Mouse (Mus musculus): Measurements from ENCODE around the gene Psors1c2. TPM values are rescaled to one million over a fixed set of nuclear protein-coding genes. Genes with fewer than 3 reads are reported as not detected.
A peak's percentile ranks its signal among the peaks of the same experiment; 100 is the strongest.

Gene Psors1c2
- total RNA-seq, 2 experiments from 2014 or later: not detected

DNA sequence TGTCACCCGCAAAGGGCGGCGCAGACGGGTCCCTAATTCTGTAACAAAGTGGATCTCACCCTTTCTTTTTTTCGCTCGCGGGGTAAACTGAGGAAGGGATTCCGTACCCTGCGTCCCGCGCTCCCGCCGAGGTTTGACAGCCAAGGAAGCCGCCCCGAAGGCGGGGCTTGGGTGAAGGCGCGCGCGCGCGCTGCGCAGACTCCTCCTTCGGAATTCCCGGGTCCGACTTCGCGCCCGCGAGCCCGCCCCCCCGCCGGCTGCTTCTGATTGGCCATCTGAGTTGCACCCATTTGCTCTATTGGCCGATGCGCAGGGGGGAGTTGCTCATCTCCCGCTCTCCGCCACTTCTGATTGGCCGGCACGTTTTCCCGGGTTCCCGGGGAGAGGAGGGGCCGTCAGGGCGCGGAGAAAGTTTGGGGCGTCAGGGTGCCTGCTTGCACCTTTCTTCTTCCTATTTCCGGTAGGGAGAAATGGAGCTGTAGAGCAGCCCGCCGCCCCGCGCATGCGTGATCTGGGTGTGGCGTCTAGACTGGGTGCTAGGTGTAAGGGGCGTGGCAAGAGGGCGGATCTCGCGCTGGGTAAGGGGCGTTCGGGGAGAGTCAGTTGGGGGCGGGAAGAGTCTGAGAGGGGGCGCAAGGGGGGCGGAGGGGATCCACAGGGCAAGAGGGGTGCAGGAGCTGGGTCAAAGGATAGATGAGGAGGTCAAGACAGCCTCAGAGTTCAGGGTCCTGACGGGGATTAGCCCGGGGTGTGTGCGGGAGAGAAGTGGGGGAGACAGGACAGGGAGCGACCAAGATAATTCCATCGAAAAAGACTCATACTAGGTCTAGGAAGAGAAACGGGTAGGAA lies 16.1 kb upstream of the Psors1c2 start, which contains the start of the genes Tcf19 and Cchcr1:
Tcf19 (minus strand) TSS at position 173 of the 849 bp plus-strand sequence.
Cchcr1 (plus strand) TSS at position 449 of the 849 bp plus-strand sequence.
- intact Hi-C loops (cut with DNase I): no loop called here

DNA sequence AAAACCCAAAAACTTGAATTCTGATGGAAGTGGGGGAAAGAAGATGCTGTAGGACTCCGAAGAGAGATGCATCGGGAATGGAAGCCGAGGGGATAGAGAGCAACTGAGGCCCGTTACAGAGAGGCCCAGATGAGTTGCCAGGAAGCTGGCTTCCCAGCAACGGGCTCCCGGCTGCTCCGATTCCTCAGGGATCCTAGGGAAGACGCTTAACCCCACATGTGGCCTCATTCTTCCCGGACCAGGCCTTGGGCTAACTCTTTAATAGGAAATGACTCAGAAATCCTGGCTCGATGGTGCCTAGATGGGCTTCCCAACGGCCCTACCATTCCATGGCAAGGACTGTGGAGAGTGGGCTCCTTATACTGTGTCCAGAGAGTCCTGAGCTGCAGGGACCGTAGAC lies 15.5 kb upstream of the Psors1c2 start:
- DNase-seq: peak; percentile 25 to 39
- intact Hi-C loops (cut with DNase I): no loop called here

More for the DNA sequence above, 16.1 kb upstream of the Psors1c2 start, which contains the start of the genes Tcf19 and Cchcr1:
- DNase-seq: peak; percentile 97

DNA sequence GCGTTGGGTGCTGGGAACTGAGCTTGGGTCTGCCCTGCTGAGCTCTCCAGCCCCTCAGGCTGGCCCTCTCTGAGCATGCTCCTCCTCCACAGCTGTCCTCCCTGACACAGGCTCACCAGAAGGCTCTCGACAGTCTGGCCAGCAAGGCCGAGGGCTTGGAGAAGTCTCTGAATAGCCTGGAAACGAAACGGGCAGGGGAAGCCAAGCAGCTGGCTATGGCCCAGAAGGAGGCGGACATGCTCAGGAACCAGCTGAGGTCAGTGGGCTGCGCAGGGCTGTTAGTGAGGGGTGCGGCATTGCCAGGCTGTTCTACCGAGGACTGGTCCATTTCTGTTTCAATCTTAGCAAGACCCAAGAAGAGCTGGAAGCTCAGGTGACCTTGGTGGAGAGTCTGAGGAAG lies 8.6 kb upstream of the Psors1c2 start:
- peak in 1 of 2 experiments; percentile 34 for DNase-seq
- intact Hi-C loops (cut with DNase I): no loop called here

DNA sequence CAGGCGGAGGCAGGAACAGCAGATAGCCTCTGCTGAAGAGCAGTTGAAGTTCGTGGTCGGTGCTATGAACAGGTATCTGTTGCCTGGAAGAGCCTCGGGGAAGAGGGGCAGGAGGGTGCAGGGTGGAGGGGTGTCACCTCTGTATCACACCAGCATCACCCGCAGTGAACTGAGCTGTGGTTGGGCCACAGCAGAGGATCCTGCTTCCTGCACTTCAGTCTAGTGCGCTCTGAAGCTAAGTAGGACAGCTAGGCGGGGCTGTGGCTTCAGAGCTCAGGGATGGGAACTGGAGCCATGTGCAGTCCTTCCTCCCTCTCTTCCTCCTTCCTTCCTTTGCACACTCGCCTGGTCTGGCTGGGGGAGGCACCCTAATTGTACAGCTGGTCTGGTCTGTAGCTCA lies 6.4 kb upstream of the Psors1c2 start:
- no peak for DNase-seq
- intact Hi-C loops (cut with DNase I): no loop called here

DNA sequence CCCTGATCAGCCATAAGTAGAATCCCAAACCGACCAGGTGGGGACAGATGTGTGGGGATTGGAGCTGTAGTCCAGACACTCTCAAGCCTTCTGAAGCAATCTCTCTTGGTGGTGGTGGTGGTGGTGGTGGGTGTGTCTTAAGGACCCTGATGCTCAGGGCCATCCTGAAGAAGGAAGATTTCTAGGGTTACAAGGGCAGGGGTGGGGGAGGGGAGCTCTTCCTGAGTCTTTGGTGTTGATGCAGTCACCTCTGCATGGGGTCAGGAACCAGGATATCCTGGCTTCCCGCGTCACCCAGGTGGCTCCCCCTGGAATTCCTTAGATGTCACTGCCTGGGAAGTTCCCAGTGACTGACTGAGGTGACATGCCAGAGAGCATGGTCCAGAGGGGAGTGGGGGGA lies 641 bp upstream of the Psors1c2 start:
- intact Hi-C loops (cut with DNase I): no loop called here
- no peak for DNase-seq

DNA sequence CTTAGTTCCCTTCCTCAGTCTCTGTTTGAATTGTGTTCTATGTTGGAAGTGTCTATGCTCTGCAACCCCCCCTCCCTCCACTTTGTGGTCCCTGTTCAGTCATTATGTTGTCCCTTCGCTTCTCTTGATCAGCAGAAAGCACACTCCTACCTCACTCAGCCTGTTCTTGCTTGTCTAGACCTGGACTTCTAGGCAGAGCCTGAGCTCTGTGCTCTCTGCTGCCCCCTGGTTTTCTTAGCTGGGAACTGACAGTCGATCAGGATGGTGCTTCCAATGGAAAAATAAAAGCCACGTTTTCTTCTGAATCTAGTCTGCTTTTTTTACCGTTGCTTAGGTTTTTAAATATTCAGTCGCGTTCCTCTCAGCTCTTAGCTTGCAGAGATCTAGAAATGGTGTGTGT lies 1.3 kb downstream of the Psors1c2 start:
- DNase-seq: peak; percentile 70 to 84
- intact Hi-C loops (cut with DNase I): no loop called here

DNA sequence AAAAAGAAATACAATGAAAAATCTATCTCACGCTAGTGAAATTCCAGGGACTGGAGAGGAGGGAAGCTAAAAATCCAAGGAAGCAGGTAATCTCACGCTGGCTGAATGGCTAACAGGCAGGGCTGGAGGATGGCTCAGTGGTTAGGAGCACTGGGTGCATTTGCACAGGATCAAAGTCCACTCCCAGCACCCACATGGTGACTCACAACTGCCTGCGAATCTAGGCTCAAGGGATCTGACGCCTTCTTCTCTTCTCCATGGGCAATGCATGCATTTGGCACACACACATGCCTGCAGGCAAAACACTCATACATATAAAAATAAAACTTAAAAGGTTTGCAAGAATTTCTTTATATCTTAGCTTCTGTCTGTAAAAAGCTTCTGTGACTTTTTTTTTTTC lies 4.4 kb downstream of the Psors1c2 start:
- intact Hi-C loops (cut with DNase I): no loop called here
- DNase-seq: no peak

DNA sequence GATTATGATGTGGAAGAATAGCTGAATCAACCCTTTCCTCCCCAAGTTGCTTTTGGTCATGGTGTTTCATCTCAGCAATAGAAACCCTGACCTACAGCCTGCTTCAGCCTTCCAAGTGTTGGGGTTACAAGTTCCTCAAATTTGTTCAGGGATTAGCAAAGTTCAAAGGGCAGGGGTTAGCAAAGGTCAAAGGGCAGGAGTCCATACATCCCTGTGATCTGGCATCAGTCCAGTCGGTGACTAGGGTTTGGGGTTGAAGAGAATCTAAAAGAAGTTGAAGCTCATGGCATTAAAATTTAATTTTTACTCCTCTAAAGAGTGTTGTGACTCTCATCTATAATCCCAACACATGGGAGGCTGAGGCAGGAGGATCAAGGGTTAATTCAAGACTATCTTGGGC lies 5.5 kb downstream of the Psors1c2 start:
- intact Hi-C loops (cut with DNase I): no loop called here
- DNase-seq: no peak

DNA sequence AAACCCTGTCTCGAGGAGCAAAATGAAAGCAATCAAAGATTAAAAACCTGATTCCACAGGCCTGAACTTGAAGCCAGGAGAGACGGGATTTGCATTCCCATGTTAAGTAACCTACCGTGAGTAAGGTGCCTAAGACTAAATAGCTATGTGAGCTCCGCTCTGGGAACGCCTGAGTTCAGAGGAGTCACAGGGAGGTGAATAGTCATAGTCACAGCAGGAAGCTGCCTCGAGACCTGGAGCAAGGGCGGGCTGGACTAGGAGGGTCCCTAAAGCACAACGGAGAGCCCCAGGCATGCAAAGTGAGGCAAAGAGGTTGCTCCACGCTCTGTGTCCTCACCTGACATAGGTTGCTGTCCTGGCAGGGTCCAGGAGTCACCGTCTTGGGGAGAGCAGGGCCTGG lies 6.5 kb downstream of the Psors1c2 start:
- intact Hi-C loops (cut with DNase I): no loop called here
- no peak for DNase-seq

DNA sequence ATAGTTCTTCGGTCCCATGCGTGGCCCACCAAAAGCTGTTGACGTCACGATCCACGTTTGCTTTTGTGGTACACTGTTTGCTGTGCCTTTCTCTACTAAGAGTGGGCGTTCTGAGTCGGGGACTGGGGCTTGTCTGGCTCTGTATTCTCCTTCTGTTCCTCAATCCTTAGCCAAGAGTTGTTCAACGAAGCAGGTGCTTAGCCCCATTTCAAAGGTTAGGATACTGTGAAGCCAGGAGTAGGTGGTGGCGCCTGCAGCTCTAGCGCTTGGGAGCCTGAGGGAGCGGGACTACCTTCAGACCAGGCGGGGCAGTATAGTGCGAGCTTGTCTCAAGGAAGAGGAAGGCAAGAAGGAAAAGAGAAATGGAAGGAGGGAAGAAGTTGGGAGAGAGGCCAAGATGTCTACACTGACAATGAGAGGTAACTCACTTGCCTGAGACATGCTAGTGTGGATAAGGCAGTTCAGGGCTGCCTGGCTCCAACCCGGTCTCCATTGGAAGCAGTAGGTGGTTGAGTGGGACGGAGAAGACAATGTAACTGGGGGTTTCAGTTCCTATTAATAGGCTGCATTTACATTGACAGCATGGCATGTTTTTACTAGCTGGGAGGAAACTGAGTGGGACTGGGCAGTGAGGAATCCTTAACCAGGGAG lies 9.9 kb downstream of the Psors1c2 start:
- intact Hi-C loops (cut with DNase I): no loop called here
- no peak for DNase-seq

DNA sequence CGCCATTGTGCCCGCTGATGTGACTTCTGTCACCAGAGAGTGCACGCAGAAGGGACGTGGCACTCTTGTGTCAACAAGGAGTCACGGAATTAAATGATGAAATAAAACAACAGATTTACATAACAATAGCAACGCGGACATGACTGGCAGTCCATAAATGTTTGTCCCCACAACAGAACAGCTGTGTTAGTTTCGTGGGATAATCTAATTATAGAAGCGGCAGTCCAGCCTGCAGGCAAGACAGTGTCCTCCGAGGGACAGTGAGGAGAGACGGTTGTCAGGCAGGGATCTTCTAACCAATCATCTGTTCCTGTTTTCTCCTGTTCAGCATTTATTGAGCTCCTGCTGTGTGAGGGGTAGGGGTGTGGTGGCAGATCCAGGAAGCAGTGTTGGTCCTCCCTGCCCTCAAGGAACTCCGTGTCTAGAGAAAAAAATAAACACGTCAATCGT lies 10.4 kb downstream of the Psors1c2 start:
- intact Hi-C loops (cut with DNase I): no loop called here
- peak in 1 of 2 experiments; percentile 22 for DNase-seq

DNA sequence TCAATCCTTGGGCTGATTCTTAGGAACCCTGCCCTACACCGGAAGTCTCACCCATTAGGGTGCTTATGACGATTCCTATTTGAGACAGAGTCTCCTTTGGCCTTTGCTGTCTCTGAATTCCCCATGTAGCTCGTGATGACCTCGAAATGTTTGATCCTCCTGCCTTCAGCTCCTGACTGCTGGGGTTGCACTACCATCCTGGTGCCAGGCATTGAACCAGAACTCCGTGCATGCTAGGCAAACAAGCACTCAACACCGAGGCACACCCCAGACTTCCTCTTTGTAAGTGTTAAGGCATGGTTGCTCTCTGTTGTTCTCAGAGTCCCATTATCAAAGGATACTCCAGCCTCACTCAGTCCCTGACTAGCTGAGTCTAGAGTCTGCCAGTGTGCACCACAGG lies 11.0 kb downstream of the Psors1c2 start:
- intact Hi-C loops (cut with DNase I): loop anchor here (2.0 kb wide), 1 partner anchor 35 kb away; no protein-coding TSS in a partner anchor
- DNase-seq: no peak

DNA sequence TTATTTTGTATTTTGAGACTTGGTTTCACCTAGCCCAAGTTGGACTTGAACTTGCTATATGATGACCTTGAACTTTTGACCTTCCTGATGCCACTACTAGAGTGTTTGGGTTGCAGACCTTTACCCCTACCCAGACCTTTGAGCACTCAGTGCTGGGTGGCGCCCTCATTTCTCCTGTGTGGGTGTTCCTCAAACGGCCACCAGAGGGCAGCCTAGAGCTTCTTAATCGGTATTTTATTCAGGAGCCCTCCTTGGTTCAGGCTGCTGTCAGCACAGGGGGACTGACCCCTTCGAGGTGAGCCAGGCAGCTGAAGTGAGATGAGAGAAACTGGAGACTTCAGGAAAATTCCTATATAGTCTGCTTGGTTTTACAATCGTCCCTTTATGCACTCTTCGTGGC lies 11.7 kb downstream of the Psors1c2 start:
- intact Hi-C loops (cut with DNase I): loop anchor here (2.0 kb wide), 1 partner anchor 34 kb away; no protein-coding TSS in a partner anchor

DNA sequence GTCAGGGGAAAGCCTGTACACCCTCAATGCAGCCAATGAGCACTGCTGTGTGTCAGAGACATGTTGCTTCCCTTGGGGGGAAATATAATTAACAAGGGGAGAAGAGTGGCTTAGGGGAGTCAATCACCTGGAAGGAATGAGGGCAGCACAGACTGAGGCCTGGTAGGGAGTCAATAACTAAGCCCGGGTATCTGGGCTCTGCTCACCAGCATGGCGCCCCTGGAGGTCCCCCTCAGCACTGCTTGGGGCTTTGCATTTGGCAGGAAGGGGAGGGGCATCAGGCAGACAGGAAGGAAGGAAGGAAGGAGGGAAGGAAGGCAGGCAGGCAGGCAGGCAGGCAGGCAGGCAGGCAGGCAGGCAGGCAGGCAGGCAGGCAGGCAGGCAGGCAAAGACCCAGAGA lies 14.5 kb downstream of the Psors1c2 start:
- intact Hi-C loops (cut with DNase I): no loop called here
- no peak for DNase-seq

More for the DNA sequence above, 11.7 kb downstream of the Psors1c2 start:
- DNase-seq: peak; percentile 61 to 76

DNA sequence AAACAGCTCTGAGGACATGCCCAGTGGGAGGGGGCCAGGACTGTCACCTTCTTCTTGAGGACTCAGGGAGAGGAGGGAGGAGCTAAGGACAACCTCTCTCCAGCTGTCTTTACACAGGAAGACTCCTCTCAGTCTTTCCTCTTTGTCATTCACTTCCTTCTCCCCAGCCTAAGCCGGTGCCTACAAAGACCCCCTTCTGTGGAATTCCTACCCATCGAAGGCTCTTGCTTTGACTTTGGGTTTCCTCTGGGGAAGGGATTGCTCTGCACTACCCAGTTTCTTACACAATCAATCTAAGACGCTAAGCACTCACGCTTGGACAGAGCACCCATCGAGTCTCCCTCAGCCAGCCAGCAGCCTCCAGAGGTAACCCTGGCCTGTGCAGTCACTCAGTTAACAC lies 15.6 kb downstream of the Psors1c2 start:
- intact Hi-C loops (cut with DNase I): no loop called here
- no peak for DNase-seq

DNA sequence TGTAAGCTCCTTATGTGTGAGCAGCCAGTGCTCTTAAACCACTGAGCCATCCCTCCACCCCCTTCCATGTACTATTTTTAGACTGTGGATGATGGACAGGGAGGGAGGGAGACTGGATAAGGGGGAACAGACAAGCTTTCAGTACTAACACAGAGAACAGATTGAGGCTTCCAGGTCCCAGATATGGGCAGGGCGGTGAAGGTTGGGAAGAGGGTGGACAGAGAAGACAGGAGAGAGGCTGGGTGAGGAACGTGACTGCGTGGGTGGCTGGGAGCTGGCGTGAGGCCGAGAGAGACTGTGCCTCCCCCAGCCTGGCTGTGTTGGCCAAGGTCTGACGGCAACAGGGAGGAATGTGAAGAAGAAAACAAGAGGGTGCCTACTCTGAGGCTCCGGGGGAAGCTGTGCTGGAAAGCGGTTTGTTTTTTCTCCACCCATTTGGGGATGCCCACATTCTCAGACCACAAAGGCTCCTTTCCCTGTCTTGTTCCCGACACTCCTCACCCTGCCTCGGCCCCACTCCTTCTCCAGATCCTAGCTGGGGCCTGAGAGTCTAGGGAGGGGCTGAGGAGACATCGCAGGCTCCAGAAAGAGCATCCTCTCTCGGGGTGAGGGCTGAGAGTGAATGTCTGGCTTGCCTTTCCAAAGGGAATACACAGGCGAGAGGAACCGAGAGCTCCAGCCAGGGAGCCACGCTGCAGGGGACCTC lies 16.6 kb downstream of the Psors1c2 start:
- peak; percentile 91 to 92 for DNase-seq
- intact Hi-C loops (cut with DNase I): no loop called here

DNA sequence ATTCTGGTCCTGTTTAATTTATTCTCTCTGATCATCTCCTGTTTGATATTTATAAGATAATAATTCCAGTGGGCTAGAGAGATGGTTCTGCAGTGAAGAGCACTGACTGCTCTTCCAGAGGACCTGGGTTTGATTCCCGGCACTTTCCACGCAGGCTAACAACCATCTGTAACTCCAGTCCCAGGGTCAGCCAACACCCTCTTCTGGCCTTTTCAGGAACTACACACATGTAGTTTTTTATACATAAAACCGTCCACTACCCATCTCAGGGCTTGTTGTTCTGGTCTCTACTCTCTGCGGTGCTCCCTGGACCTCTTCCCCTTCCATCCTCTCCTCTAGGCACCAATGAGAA lies 17.1 kb downstream of the Psors1c2 start:
- intact Hi-C loops (cut with DNase I): no loop called here
- DNase-seq: no peak

DNA sequence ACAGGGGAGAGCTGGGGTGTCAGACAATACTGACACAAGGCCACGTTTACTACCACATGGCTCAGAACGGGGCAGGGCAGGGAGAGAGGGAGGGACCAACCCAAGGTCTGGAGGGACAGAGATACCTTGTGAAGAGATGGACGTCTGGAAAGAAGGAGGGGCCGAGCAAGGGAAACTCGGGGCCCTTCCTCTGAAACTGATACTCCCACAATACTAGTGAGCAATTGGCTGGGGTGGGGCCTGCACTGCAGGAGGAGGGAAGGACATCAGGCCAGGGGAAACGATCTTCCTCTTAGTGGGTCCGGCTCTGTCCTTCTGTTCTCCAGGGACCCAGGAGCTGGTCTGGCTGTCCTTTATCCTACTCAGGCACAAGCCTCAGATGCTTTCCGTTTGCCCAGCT lies 17.9 kb downstream of the Psors1c2 start:
- intact Hi-C loops (cut with DNase I): no loop called here
- no peak for DNase-seq

DNA sequence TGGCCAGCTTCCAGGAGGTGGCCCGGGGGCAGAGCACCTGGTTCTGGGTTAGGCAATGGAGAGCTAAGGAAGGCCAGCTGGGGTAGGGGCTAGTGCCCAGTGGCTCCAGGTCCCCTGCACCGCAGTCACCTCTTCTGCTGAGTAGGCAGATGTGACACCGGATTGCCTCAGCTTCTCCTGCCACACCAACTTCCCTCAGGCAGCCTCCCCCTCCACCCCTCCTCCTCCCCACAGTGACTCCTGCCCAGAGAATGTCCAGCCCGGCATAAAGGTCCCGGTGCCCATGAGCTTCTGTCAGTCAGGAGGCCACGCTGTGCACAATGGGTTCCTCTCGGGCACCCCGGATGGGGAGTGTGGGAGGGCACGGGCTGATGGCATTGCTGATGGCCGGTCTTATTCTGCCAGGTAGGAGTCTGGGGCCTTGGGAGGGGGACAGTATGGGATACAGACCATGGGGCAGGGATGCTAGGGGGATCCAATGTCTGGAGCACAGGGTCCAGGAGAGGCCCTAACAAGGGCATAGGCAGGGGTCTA lies 18.9 kb downstream of the Psors1c2 start, which contains the start of gene Cdsn:
Cdsn (plus strand) TSS at position 248 of the 534 bp plus-strand sequence.
- intact Hi-C loops (cut with DNase I): no loop called here
- DNase-seq: no peak

DNA sequence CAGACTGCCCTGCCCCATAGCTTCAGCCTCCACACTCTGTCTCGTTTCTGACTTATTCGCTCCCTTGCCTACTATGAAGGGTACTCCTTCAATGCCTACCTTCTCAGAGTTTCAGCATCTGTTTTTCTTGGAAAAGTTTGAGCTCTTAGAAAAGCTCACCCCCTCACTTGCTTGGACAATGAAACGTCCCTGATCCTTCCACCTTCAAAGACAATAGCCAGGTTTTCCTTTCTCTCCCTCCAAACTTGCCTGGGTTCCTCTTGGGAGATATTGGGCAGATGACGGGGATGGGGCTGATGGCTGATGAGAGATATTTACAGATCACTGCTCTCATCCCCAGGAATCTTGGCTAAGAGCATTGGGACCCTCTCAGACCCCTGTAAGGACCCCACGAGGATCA lies 21.3 kb downstream of the Psors1c2 start:
- intact Hi-C loops (cut with DNase I): no loop called here
- DNase-seq: no peak
